Mouse (Mus musculus): ENCODE measurements around the gene Tank. TPM values are rescaled to one million over a fixed set of nuclear protein-coding genes. Genes with fewer than 3 reads are reported as not detected.

The Tank gene
- polyA plus RNA-seq, 1 experiment, result 16.0 TPM

- 93% methylated on average over 3 of the region's 3 CpGs for WGBS
- Histone ChIP-seq H3K27ac (ENCODE audit: control insufficient read depth, insufficient read depth, low read length) (no peak overlapping the region), H3K4me3 (ENCODE audit: control insufficient read depth, insufficient read depth, low read length) (no peak overlapping the region), H3K36me3 (ENCODE audit: control insufficient read depth, insufficient read depth, low read length) (no peaks in the 10 kb centered on the region), H3K27me3 (ENCODE audit: control insufficient read depth, insufficient read depth, low read length) (no peaks in the 10 kb centered on the region), H3K4me1 (replicated peaks; ENCODE audit: control insufficient read depth, insufficient read depth, low read length) (no peaks in the 10 kb centered on the region)
- no peak for DNase-seq
- no peak for TF ChIP-seq POLR2A (IDR thresholded peaks at IDR 0.05; ENCODE audit: control insufficient read depth, extremely low read depth, insufficient read depth, low read length, poor library complexity)
- no peak for TF ChIP-seq CTCF (IDR thresholded peaks at IDR 0.05; ENCODE audit: borderline replicate concordance, control insufficient read depth, extremely low read depth, insufficient read depth, low read length, poor library complexity)
Observed at GRCm38 (mm10) chr2:61586166-61586565, 7.8 kb downstream of the Tank start.

GRCm38 (mm10) chr2:61590751-61591150 lies 12.4 kb downstream of the Tank start:
- no peak for DNase-seq
- H3K4me1 ChIP-seq (replicated peaks; ENCODE audit: control insufficient read depth, insufficient read depth, low read length), result no peaks in the 10 kb centered on the region
- H3K27me3 ChIP-seq (ENCODE audit: control insufficient read depth, insufficient read depth, low read length), result no peaks in the 10 kb centered on the region
- no peak overlapping the region for H3K27ac ChIP-seq (ENCODE audit: control insufficient read depth, insufficient read depth, low read length)
- WGBS, result 96% methylated on average over 2 of the region's 2 CpGs
- no peaks in the 10 kb centered on the region for H3K36me3 ChIP-seq (ENCODE audit: control insufficient read depth, insufficient read depth, low read length)
- no peak overlapping the region for H3K4me3 ChIP-seq (ENCODE audit: control insufficient read depth, insufficient read depth, low read length)
- TF ChIP-seq CTCF (IDR thresholded peaks at IDR 0.05; ENCODE audit: borderline replicate concordance, control insufficient read depth, extremely low read depth, insufficient read depth, low read length, poor library complexity), result no peak
- no peak for TF ChIP-seq POLR2A (IDR thresholded peaks at IDR 0.05; ENCODE audit: control insufficient read depth, extremely low read depth, insufficient read depth, low read length, poor library complexity)

- H3K4me1 ChIP-seq (replicated peaks; ENCODE audit: control insufficient read depth, insufficient read depth, low read length), result no peaks in the 10 kb centered on the region
- H3K4me3 ChIP-seq (ENCODE audit: control insufficient read depth, insufficient read depth, low read length), result no peak overlapping the region
- no peaks in the 10 kb centered on the region for H3K36me3 ChIP-seq (ENCODE audit: control insufficient read depth, insufficient read depth, low read length)
- TF ChIP-seq POLR2A (IDR thresholded peaks at IDR 0.05; ENCODE audit: control insufficient read depth, extremely low read depth, insufficient read depth, low read length, poor library complexity) (no peak), CTCF (IDR thresholded peaks at IDR 0.05; ENCODE audit: borderline replicate concordance, control insufficient read depth, extremely low read depth, insufficient read depth, low read length, poor library complexity) (no peak)
- H3K27ac ChIP-seq (ENCODE audit: control insufficient read depth, insufficient read depth, low read length), result no peak overlapping the region
- H3K27me3 ChIP-seq (ENCODE audit: control insufficient read depth, insufficient read depth, low read length), result no peaks in the 10 kb centered on the region
- 98% methylated on average over 3 of the region's 3 CpGs for WGBS
- no peak for DNase-seq
Observed at GRCm38 (mm10) chr2:61592095-61592494, 13.7 kb downstream of the Tank start.

- H3K27ac ChIP-seq (ENCODE audit: control insufficient read depth, insufficient read depth, low read length), result no peak overlapping the region
- no peak for DNase-seq
- H3K4me3 ChIP-seq (ENCODE audit: control insufficient read depth, insufficient read depth, low read length), result peak overlapping the region; percentile 99; the same call in 1 of the 2 replicates
- TF ChIP-seq CTCF (IDR thresholded peaks at IDR 0.05; ENCODE audit: borderline replicate concordance, control insufficient read depth, extremely low read depth, insufficient read depth, low read length, poor library complexity) (no peak), POLR2A (IDR thresholded peaks at IDR 0.05; ENCODE audit: control insufficient read depth, extremely low read depth, insufficient read depth, low read length, poor library complexity) (no peak)
- H3K36me3 ChIP-seq (ENCODE audit: control insufficient read depth, insufficient read depth, low read length), result no peaks in the 10 kb centered on the region
- WGBS, result 14% methylated on average over 5 of the region's 5 CpGs
- 0 out of 2 replicates have a peak, but pooled peaks cover 2% of the 10 kb centered on the region for H3K4me1 ChIP-seq (replicated peaks; ENCODE audit: control insufficient read depth, insufficient read depth, low read length)
- no peaks in the 10 kb centered on the region for H3K27me3 ChIP-seq (ENCODE audit: control insufficient read depth, insufficient read depth, low read length)
Observed at GRCm38 (mm10) chr2:61592699-61593029, 14.3 kb downstream of the Tank start.

GRCm38 (mm10) chr2:61593030-61593811 lies 14.8 kb downstream of the Tank start:
- H3K4me1 ChIP-seq (replicated peaks; ENCODE audit: control insufficient read depth, insufficient read depth, low read length), result 0 out of 2 replicates have a peak, but pooled peaks cover 2% of the 10 kb centered on the region
- WGBS, result under 1% methylated on average over 62 of the region's 62 CpGs
- H3K36me3 ChIP-seq (ENCODE audit: control insufficient read depth, insufficient read depth, low read length), result no peaks in the 10 kb centered on the region
- no peaks in the 10 kb centered on the region for H3K27me3 ChIP-seq (ENCODE audit: control insufficient read depth, insufficient read depth, low read length)
- peak overlapping the region; percentile 55 for H3K27ac ChIP-seq (ENCODE audit: control insufficient read depth, insufficient read depth, low read length)
- H3K4me3 ChIP-seq (ENCODE audit: control insufficient read depth, insufficient read depth, low read length), result peak overlapping the region; percentile 99
- peak; percentile 97 for DNase-seq
- TF ChIP-seq POLR2A (IDR thresholded peaks at IDR 0.05; ENCODE audit: control insufficient read depth, extremely low read depth, insufficient read depth, low read length, poor library complexity) (peak; percentile 91), CTCF (IDR thresholded peaks at IDR 0.05; ENCODE audit: borderline replicate concordance, control insufficient read depth, extremely low read depth, insufficient read depth, low read length, poor library complexity) (no peak)

GRCm38 (mm10) chr2:61593871-61594304 lies 15.5 kb downstream of the Tank start:
- Histone ChIP-seq H3K4me3 (ENCODE audit: control insufficient read depth, insufficient read depth, low read length) (peak overlapping the region; percentile 99), H3K36me3 (ENCODE audit: control insufficient read depth, insufficient read depth, low read length) (no peaks in the 10 kb centered on the region), H3K4me1 (replicated peaks; ENCODE audit: control insufficient read depth, insufficient read depth, low read length) (0 out of 2 replicates have a peak, but pooled peaks cover 2% of the 10 kb centered on the region), H3K27me3 (ENCODE audit: control insufficient read depth, insufficient read depth, low read length) (no peaks in the 10 kb centered on the region), H3K27ac (ENCODE audit: control insufficient read depth, insufficient read depth, low read length) (peak overlapping the region; percentile 55)
- DNase-seq, result peak; percentile 28
- TF ChIP-seq CTCF (IDR thresholded peaks at IDR 0.05; ENCODE audit: borderline replicate concordance, control insufficient read depth, extremely low read depth, insufficient read depth, low read length, poor library complexity) (no peak), POLR2A (IDR thresholded peaks at IDR 0.05; ENCODE audit: control insufficient read depth, extremely low read depth, insufficient read depth, low read length, poor library complexity) (no peak)
- under 1% methylated on average over 12 of the region's 12 CpGs for WGBS

Data from thymus, adult 2 months (tissue).